Comparison of ENCODE assay signal across 30 mouse cellular contexts in the genomic region with DNA sequence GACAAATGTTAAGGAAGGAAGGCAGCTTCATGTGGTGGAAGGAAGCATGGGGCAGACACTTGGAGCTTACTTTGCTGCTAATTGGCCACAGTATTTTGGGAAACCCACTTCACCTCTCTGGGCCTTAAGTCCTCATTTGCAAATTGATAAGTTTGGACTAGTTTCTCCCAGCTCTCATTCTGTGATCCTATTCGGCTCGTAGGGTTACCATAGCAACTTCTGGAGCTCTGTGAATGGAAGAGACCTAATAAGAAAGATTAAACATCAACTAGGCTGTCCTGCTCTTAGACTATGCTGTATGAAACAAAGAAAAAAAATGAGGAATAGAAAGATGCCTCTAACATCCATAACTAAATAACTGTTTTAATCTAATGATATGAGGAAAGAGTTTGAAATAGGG.
DNase-seq lines count a peak whose midpoint lies in the region; ATAC-seq and TF ChIP-seq lines count a peak whose summit lies in the region.
"Had no signal": no experiment of that assay in that cellular context is flagged by ENCODE, and none has a peak within 500 bp of the region (broad histone marks: within the 10 kb centered on the region; RNA-seq: fewer than 3 reads in every experiment).

No protein-coding gene starts in this region.

- H3K9me3 ChIP-seq in forebrain, embryonic 14.5 days (replicated peaks; ENCODE audit: control insufficient read depth, low read length) = peaks cover 5% of the 10 kb centered on the region; the same call in 1 of the 2 replicates
- no peaks in the 10 kb centered on the region for H3K9me3 ChIP-seq in forebrain, embryonic 11.5 days (ENCODE audit: control insufficient read depth, low read length)
- 0 out of 2 replicates have a peak, but pooled peaks cover under 1% of the 10 kb centered on the region for H3K9me3 ChIP-seq in midbrain, embryonic 15.5 days
- H3K9me3 ChIP-seq in midbrain, embryonic 11.5 days (ENCODE audit: control insufficient read depth, low read length) = no peaks in the 10 kb centered on the region
- H3K9me3 ChIP-seq: embryonic facial prominence, embryonic 15.5 days; heart, embryonic 13.5 days; liver, embryonic 12.5 days; neural tube, embryonic 15.5 days had no signal

- no peak for TF ChIP-seq CTCF in layer of hippocampus, adult 2 months (conservative IDR thresholded peaks at IDR 0.05)
- no peak for TF ChIP-seq CTCF in small intestine, adult 2 months (IDR thresholded peaks at IDR 0.05; ENCODE audit: extremely low read depth, insufficient read length, insufficient replicate concordance, low read depth, low read length)

- peaks cover 5% of the 10 kb centered on the region; the same call in 1 of the 2 replicates for H3K4me1 ChIP-seq in forebrain, embryonic 14.5 days (ENCODE audit: control insufficient read depth, insufficient read depth, low read length)
- H3K4me1 ChIP-seq in forebrain, embryonic 11.5 days (replicated peaks; ENCODE audit: control insufficient read depth, insufficient read depth, low read length) = no peaks in the 10 kb centered on the region; the same call in 1 of the 2 replicates
- peaks cover 5% of the 10 kb centered on the region; the same call in 1 of the 2 replicates for H3K4me1 ChIP-seq in midbrain, embryonic 15.5 days
- H3K4me1 ChIP-seq in midbrain, embryonic 11.5 days (ENCODE audit: control insufficient read depth, insufficient read depth, low read length) = peaks cover 9% of the 10 kb centered on the region; the same call in 1 of the 2 replicates
- H3K4me1 ChIP-seq in small intestine, adult 2 months (ENCODE audit: control insufficient read depth, insufficient read depth, insufficient read length, low read length) = peaks cover 2% of the 10 kb centered on the region; the same call in 1 of the 2 replicates
- H3K4me1 ChIP-seq: embryonic facial prominence, embryonic 10.5 days; embryonic facial prominence, embryonic 15.5 days; heart, embryonic 13.5 days; liver, embryonic 12.5 days; neural tube, embryonic 15.5 days had no signal

- no peak overlapping the region for H3K4me2 ChIP-seq in forebrain, embryonic 14.5 days (ENCODE audit: low read length)
- H3K4me2 ChIP-seq in forebrain, embryonic 11.5 days (ENCODE audit: low read depth, low read length, severe bottlenecking) = no peak overlapping the region
- no peak overlapping the region for H3K4me2 ChIP-seq in midbrain, embryonic 15.5 days
- no peak overlapping the region for H3K4me2 ChIP-seq in midbrain, embryonic 11.5 days
- H3K4me2 ChIP-seq: embryonic facial prominence, embryonic 15.5 days; heart, embryonic 13.5 days; liver, embryonic 12.5 days; neural tube, embryonic 15.5 days had no signal

- H3K36me3 ChIP-seq in forebrain, embryonic 14.5 days (ENCODE audit: control insufficient read depth, insufficient read depth, low read length) = no peaks in the 10 kb centered on the region
- H3K36me3 ChIP-seq in forebrain, embryonic 11.5 days (ENCODE audit: control insufficient read depth, insufficient read depth, low read length) = no peaks in the 10 kb centered on the region
- H3K36me3 ChIP-seq in midbrain, embryonic 15.5 days (replicated peaks) = 0 out of 2 replicates have a peak, but pooled peaks cover 8% of the 10 kb centered on the region
- H3K36me3 ChIP-seq in midbrain, embryonic 11.5 days (ENCODE audit: control insufficient read depth, insufficient read depth, low read length) = no peaks in the 10 kb centered on the region
- H3K36me3 ChIP-seq in small intestine, adult 2 months (ENCODE audit: control insufficient read depth, insufficient read depth, low read length) = no peaks in the 10 kb centered on the region
- H3K36me3 ChIP-seq: embryonic facial prominence, embryonic 10.5 days; embryonic facial prominence, embryonic 15.5 days; G1E; heart, embryonic 13.5 days; liver, embryonic 12.5 days had no signal

- no peak for TF ChIP-seq POLR2A in small intestine, adult 2 months (IDR thresholded peaks at IDR 0.05; ENCODE audit: low read depth, low read length)

- peak; percentile 37; the same call in 1 of the 2 replicates for ATAC-seq in forebrain, embryonic 14.5 days
- ATAC-seq in forebrain, embryonic 11.5 days (replicated peaks; ENCODE audit: low FRiP score) = no peak
- peak; percentile 73; the same call in 1 of the 2 replicates for ATAC-seq in midbrain, embryonic 15.5 days (replicated peaks)
- ATAC-seq in midbrain, embryonic 11.5 days (ENCODE audit: low FRiP score) = no peak
- ATAC-seq: intestine, embryonic 16.5 days; liver, embryonic 12.5 days; liver, postnatal 0 days had no signal

- no peaks in the 10 kb centered on the region for H3K27me3 ChIP-seq in forebrain, embryonic 14.5 days (replicated peaks; ENCODE audit: control insufficient read depth, insufficient read depth, low read length)
- H3K27me3 ChIP-seq in forebrain, embryonic 11.5 days (ENCODE audit: control insufficient read depth, insufficient read depth, low read length) = no peaks in the 10 kb centered on the region
- no peaks in the 10 kb centered on the region for H3K27me3 ChIP-seq in midbrain, embryonic 15.5 days (replicated peaks)
- H3K27me3 ChIP-seq in midbrain, embryonic 11.5 days (ENCODE audit: control insufficient read depth, insufficient read depth, low read length) = no peaks in the 10 kb centered on the region
- H3K27me3 ChIP-seq in small intestine, adult 2 months (ENCODE audit: control insufficient read depth, insufficient read depth, low read length) = no peaks in the 10 kb centered on the region
- H3K27me3 ChIP-seq: embryonic facial prominence, embryonic 15.5 days; heart, embryonic 13.5 days; liver, embryonic 12.5 days; neural tube, embryonic 15.5 days had no signal

- WGBS in forebrain, embryonic 14.5 days = 6% methylated on average over 2 of the region's 2 CpGs
- 23% methylated on average over 2 of the region's 2 CpGs for WGBS in forebrain, embryonic 11.5 days
- 4% methylated on average over 2 of the region's 2 CpGs for WGBS in midbrain, embryonic 15.5 days
- WGBS in midbrain, embryonic 11.5 days = 9% methylated on average over 2 of the region's 2 CpGs
- WGBS in small intestine, adult 2 months = 36% methylated on average over 2 of the region's 2 CpGs

- H3K27ac ChIP-seq in forebrain, embryonic 14.5 days (ENCODE audit: low read depth, low read length) = no peak overlapping the region
- H3K27ac ChIP-seq in forebrain, embryonic 11.5 days (ENCODE audit: low read depth, low read length) = no peak overlapping the region
- H3K27ac ChIP-seq in layer of hippocampus, adult 2 months = peak overlapping the region; percentile 28
- peak overlapping the region; percentile 63 for H3K27ac ChIP-seq in midbrain, embryonic 15.5 days
- H3K27ac ChIP-seq in midbrain, embryonic 11.5 days (ENCODE audit: low read depth, low read length) = no peak overlapping the region
- peak overlapping the region; percentile 52; the same call in 1 of the 2 replicates for H3K27ac ChIP-seq in small intestine, adult 2 months (ENCODE audit: insufficient read depth, low read depth, low read length)
- H3K27ac ChIP-seq: embryonic facial prominence, embryonic 10.5 days; embryonic facial prominence, embryonic 15.5 days; heart, adult 2 months; heart, embryonic 13.5 days; kidney, postnatal 0 days; liver, embryonic 12.5 days; neural tube, embryonic 15.5 days had no signal

- no peak overlapping the region for H3K9ac ChIP-seq in forebrain, embryonic 14.5 days (ENCODE audit: low read length)
- H3K9ac ChIP-seq in forebrain, embryonic 11.5 days (ENCODE audit: low read length) = no peak overlapping the region
- H3K9ac ChIP-seq in midbrain, embryonic 15.5 days = no peak overlapping the region
- no peak overlapping the region for H3K9ac ChIP-seq in midbrain, embryonic 11.5 days (ENCODE audit: low read length)
- H3K9ac ChIP-seq: embryonic facial prominence, embryonic 15.5 days; heart, embryonic 13.5 days; liver, embryonic 12.5 days; liver, postnatal 0 days; neural tube, embryonic 15.5 days had no signal

- H3K4me3 ChIP-seq in forebrain, embryonic 14.5 days (ENCODE audit: low read depth, low read length) = no peak overlapping the region
- H3K4me3 ChIP-seq in forebrain, embryonic 11.5 days (ENCODE audit: low read depth, low read length) = no peak overlapping the region
- H3K4me3 ChIP-seq in layer of hippocampus, adult 2 months = no peak overlapping the region
- H3K4me3 ChIP-seq in midbrain, embryonic 15.5 days = no peak overlapping the region
- no peak overlapping the region for H3K4me3 ChIP-seq in midbrain, embryonic 11.5 days (ENCODE audit: low read depth, low read length)
- H3K4me3 ChIP-seq in small intestine, adult 2 months (ENCODE audit: low read depth, low read length) = no peak overlapping the region
- H3K4me3 ChIP-seq: embryonic facial prominence, embryonic 10.5 days; embryonic facial prominence, embryonic 15.5 days; heart, adult 2 months; heart, embryonic 13.5 days; liver, embryonic 12.5 days; neural tube, embryonic 15.5 days had no signal

- peak; percentile 61 for DNase-seq in forebrain, embryonic 14.5 days (ENCODE audit: low spot score)
- DNase-seq in forebrain, embryonic 11.5 days (ENCODE audit: low spot score) = no peak
- peak in 1 of 2 experiments; percentile 47 for DNase-seq in layer of hippocampus, adult 2 months (ENCODE audit: low spot score in 2 of 2)
- no peak for DNase-seq in layer of hippocampus, adult 9-10 months (ENCODE audit: low spot score)
- DNase-seq in midbrain, embryonic 11.5 days (ENCODE audit: low spot score, missing footprints) = no peak
- DNase-seq in cerebellum, postnatal 4 days (ENCODE audit: low spot score in 2 of 2) = no peak
- DNase-seq: adrenal gland, postnatal 14 days; cerebellum, adult 18-20 months; cerebellum, postnatal 10 days; heart, adult 2 months; heart, postnatal 10 days; kidney, adult 8-10 months; kidney, postnatal 4 days; left cerebral cortex, postnatal 4 days; liver, postnatal 0 days; lung, postnatal 36 days; right cerebral cortex, postnatal 25 days; spleen, adult 18-20 months; thymus, adult 2 months; thymus, postnatal 36 days had no signal

Comparison
In these comparisons a context has a peak if more than half of its experiments do, and no peak if none do; other contexts are left out.
1. ATAC-seq: peak in forebrain, embryonic 14.5 days (single experiment) and midbrain, embryonic 15.5 days (single experiment); none in forebrain, embryonic 11.5 days (single experiment) and midbrain, embryonic 11.5 days (single experiment).
2. H3K27ac ChIP-seq: peak in layer of hippocampus, adult 2 months (single experiment), midbrain, embryonic 15.5 days (single experiment) and small intestine, adult 2 months (single experiment); none in forebrain, embryonic 14.5 days (single experiment), forebrain, embryonic 11.5 days (single experiment) and midbrain, embryonic 11.5 days (single experiment).